Mouse (Mus musculus) right cerebral cortex, postnatal 4 days (tissue): ENCODE measurements at regions not wholly inside any gene's neighbourhood (a gene's known extent, or its start where the extent isn't known, plus 50 kb on each side); places are given as distances from the start of the nearest gene placed in this dataset.
A peak's percentile ranks its signal among the peaks of the same experiment; 100 is the strongest.

Experiments
- DNase-seq: peaks from one replicate; pipeline ENCODE4 v3.0.0-alpha.2; 2022

DNA sequence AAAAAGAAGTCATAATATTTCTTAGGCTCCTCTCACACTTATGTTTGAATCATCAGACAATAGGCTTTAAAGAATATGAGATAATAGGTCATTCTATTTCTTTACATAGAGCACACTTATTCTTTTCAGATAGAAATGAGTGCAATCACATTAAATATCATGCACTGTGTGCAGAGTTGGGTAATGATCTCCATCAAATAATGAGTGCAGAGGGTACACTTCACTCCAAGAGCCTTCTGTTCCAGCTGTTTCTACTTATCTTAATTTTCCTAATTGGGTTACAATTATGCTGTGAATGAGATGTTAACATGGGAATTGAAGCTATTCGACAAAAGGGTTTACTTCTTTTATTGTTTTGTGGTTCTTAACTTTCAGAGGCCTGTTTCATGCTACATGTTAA, 707.5 kb upstream of the Mdga2 start:
- no peak for DNase-seq

DNA sequence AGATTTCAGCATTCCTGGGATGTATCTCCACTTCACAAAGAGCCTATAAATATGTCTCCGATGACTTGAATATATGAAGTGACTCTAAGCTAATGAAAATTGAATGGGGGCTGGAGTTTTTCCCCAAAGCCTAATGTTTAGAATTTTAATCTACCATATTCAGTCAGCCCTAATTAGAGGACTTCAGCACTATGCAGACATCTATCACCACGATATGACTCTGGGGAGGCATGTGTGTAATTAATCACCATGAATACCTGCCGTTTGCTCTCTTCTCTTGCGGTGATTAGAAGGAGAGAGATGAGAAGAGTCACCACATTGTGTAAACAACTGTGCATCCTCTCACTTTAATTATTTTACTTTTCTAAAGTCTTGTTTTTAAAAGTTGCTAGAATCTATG, 692.3 kb upstream of the Mdga2 start:
- no peak for DNase-seq

DNA sequence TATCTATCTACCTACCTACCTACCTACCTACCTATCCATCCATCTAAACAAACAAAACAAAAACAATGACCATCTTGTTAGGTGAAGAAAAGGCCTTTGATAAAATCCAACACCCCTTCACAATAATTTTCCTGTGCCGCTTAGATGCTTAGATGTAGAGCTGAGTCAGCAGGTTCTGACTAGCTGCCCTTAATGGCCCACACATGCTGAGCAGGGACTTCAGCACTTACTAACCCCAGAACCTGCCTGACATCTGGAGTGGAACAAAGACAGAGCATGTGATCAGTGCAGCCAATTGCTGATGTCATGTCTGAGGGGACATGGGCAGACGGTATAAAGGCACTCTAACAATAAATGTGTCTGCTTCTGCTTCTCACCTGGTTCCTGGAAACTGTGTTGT, 664.9 kb upstream of the Mdga2 start:
- DNase-seq = no peak

DNA sequence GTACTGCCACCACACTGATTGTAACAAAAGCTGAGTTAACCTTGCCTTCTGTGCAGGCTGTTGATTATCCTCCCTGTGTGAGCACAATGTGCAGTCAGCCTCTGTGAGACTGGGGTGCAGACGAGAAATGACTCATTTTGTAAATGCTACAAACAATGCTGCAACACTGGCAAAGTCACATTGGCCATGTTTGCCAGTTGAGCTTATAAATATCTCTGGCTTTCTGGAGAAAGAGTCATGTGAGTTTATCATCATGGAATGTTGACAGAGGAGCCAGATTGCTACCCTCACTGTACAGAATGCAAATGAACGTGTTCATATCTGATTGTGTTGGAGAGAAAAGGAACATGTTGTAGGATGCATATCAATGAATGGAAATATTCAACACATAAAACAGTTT, 640.3 kb upstream of the Mdga2 start:
- DNase-seq = no peak

DNA sequence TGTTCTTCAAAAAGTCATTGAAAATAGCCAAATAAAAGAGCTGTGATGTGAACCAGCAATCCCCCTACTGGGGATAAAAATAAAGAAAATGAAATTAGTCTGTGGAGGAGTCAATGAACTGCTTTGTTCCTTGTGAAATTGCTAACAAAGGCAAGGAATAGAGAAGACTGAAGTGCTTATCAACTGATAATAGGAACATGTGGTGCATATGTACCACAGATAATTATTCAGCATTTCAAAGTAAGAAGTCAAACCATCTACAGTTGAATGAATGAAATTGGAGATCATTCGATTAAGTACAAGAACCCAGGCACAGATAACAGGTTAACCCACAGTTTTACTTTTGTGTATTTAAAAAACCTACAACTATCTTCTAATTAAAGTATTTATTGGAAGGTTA, 638.4 kb upstream of the Mdga2 start:
- no peak for DNase-seq

DNA sequence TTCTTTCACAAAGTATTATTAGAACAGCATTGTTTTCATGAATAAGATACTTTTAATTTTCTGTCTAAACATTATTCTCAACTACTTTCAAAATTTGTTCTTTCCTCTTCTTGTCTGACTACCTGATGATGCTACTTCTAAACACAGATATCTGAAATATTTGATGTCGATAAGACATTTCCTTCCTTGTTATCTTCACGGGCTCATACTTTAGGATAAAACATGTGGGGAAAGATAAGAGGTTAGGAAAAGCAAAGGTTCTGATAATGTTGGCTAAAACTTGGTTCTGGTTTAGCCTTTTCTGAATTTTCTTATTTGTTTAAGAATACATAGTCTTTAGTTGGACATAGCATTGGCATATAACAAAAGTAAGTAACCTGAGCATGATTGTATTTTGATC, 630.3 kb upstream of the Mdga2 start:
- DNase-seq = no peak

DNA sequence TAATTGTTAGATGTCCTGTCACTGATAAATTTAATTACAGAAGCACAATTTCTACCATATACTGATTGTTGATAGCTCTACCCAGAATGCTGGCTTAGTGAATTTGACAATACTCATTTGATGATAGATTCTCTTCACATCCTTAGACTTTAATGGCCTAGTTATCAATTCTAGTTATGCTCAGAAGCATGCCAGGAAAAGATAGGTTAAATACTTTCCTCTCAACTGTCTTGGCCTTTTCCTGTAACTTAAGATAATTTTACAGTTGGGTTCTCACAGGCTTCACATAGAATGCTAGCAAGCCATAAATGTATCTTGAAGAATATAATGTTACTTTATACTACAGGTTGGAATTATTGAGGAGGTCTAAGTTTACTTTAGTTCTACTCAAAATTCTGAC, 625.2 kb upstream of the Mdga2 start:
- no peak for DNase-seq

DNA sequence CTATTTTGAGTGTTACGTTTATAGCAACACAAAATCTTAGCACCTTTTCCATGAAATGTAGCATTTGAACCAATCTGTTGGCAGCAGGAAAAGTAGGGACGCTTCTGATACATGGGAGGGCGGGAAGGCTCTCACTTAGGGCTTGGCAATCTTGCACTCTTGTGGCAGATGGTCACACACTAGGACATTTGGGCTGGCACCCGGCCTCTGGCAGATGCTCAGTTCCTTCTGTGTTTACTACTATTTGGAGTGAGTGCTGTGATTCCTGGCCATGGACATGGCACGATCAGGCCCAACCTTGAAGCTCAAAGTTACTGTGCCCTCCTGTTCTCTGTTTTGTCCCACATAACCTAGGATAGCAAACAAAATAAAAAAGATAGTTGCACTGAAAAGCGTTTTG, 581.9 kb upstream of the Mdga2 start:
- DNase-seq = peak; percentile 27

DNA sequence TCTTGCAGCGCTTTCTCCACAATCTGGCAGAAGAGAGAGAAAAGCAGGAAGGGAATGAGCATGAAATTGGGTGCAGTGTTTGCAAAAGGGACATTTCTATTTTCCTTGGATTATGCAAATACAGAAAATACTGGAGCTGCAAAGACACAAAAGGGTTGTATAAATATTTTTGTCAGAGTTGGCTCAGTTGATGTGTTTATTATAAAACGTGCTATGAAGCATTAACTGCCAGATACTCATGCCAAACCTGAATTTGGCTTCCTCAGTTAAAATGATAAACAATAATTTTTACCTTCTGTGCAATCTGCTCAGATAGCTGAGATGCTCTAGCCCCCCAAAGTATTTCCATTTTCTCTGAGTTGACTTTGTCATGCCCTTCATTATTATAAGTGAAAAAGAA, 577.4 kb upstream of the Mdga2 start:
- no peak for DNase-seq
